Mouse (Mus musculus): ENCODE results near the gene Wap.

Wap gene

DNA sequence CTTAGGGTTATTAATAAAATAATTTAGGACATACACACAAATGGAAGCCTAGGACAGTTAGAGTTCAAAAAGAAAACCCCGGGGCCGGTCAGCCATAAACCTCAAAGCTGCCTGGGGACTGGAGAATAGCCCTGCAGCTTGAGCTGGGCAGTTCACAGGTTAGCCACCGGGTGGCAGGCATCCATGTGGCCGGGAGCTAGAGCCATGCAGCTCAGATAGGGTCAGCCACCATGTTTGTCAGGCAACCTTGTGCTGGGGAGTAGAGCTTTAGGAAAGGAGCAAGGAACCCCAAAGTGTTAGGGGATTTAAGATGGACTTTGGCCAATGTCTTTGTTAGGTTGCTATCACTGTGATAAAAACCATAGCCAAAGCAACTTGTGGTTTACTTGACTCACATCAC lies 9.9 kb downstream of the Wap start:
- in situ Hi-C loops (cut with MboI, MseI), result no loop called here

DNA sequence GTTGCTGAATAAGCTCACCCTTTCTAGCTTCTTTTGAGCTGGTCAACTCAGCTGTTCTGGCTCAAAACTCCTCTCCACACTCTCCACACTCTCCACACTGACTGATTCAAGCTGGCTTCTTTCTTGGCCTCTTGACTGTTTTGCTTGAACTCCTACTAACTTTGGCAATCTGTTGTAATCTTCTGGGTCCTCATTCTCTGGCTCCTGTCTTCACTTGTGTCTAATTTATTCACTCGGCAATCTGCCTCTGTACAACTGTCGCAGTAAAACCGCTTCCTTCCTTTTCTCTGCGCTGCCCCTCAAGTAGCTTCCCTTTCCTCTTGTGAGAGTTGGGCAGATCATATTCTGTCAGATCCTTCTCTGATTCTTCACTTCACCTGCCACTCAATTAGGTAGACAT lies 10.7 kb downstream of the Wap start:
- in situ Hi-C loops (cut with MboI, MseI), result no loop called here

DNA sequence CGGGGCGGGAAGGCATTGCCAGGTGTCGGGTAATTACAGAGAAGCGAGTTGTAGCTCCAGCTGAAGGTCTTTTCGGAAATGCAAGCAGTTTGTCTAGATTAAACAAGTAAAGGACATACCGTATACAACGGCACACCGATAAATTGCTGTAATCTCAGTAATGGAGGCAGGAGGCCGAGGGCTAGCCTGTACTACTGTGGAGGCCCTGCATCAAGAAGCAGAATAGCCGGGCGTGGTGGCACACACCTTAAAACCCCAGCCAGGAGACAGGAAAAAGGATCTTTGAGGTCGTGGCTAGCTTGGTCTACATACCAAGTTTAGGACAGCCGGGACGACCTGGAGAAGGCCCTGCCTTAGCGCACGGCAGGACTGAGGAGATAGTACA lies 12.1 kb downstream of the Wap start:
- in situ Hi-C loops (cut with MboI, MseI), result no loop called here

DNA sequence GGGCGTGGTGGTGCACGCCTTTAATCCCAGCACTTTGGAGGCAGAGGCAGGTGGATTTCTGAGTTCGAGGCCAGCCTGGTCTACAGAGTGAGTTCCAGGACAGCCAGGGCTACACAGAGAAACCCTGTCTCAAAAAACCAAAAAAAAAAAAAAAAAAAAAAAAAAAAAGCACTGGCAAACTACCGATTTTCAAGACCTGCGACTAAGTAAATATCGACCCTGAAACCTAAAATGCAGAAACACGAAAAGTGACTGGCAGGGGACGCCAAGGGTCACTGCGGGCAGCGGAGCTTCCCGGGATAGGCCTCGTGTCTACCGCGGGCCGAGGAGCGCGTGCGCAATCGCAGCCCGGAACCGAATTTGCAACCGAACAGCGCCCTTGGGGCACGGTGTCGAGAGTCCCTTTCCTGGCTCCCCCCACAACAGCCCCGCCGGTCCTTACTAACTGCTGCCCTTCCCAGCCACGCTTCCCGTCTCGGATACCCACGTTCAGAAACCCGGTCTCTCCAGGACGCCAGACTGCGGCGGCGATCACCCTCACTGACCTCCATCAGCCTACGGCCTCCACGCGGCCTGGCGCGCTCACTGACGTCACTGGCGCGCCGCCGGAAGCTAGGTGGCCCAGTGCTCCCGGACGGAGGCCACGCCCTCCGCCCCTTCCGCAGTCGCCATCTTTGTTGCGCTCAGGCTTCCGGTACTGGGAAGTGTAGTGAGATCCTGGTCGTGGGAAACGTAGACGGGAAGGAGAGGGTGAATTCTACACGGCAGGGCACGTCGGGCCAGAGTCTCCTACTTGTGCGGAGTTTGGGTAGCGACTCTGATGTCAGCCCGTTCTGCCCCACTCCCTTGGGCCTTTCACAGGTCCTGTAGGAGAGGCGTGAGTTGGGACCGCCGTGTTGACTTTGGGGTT lies 12.7 kb downstream of the Wap start, which contains the start of gene Tbrg4:
TSS of gene Tbrg4 (minus strand) at position 590 of the 910 bp plus-strand sequence.
- in situ Hi-C loops (cut with MboI, MseI), result no loop called here

DNA sequence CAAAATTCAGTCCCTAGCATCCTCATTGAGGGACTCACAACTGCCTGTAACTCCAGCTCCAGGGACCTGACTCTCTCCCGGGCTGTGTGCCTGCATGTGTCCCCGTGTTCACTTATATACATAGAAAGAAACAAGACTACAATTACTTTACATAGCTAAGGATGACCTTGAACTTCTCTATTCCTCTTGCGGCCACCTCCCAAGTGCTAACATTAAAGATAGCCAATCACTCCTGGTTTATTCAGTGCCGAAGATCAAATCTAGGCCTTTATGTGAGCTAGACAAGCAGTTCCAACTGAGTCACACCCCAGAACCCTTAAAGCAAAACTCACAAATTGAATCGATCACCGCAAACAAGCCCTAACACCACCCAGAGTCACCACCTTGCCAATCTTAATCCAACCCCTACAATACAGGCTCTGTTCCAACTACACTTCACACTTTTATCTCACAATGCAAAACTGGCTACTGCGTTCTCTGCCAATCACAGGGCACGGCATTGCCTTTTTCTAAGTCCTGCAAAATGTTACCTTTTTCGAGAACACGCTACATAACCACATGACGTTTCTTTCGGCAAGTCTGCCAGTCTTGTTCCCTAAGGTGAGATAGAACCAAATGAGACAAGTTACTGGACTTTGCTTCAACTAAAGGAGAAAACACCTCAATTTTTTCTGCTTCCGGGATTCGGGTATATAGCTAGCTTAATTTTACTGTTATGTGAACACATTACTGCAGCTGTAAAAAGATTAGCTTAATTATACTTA lies 13.6 kb downstream of the Wap start:
- in situ Hi-C loops (cut with MboI, MseI), result no loop called here

DNA sequence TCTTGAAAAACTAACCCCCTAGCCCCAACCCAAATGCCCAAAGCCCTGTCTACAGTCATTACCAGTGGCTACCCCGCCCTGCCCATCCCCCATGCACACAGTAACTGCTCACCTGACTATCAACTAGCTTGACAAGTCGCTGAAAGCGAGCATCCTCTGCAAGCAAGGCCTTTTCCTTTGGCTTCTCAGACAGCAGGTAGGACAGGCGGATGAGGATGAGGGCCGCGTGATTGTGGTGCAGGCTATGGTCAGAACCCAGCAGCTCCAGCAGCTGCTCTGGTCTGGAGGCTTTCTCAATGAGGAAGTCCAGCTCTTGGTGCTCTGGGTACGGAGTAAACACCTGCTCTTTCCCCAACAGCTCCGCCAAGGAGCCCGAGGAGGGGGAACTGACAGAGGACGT lies 14.7 kb downstream of the Wap start:
- in situ Hi-C loops (cut with MboI, MseI), result no loop called here

DNA sequence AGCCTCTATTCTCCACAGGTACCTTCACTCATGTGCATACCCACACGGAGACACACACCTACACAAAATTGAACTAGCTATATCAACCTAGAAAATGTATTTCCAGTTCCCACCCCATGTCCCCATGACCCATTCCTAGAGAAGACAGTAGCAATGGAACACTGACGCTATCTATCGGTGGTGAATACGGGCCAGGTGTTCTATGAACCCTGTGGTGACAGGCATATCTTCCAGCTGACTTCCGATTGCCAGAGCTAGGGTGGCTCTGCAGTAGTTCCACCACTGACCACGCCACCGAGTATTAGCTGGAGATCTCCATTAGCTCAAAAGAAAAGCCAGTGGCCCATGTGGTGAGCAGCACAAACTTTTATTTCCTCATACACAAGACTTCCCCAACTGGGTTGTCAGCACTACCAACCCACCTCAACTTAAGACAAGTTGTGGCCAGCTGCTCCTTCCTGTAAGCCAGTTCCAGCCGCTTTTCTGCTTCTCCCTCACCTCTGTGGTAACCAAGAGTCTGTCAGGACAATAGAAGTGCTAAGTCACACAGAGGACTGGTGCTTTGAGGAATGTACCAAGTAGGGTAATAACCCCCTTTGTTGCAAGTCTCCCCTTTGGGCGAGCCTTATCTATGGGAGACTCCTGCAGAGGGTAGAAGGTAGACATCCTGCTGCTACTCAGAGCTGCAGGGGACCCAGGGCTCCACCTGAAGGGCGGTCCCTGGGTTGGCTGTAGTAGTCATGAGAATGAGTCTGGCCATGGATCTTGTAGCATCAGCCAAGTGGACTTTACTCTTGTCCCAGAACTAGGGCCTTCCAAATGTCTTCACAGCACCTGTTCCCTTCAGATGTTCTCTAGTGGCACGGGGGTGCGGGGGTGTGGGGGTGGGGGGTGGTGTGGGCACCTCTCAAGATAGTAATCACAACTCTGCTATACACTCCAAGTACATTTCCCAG lies 22.9 kb downstream of the Wap start:
- in situ Hi-C loops (cut with MboI, MseI), result no loop called here

DNA sequence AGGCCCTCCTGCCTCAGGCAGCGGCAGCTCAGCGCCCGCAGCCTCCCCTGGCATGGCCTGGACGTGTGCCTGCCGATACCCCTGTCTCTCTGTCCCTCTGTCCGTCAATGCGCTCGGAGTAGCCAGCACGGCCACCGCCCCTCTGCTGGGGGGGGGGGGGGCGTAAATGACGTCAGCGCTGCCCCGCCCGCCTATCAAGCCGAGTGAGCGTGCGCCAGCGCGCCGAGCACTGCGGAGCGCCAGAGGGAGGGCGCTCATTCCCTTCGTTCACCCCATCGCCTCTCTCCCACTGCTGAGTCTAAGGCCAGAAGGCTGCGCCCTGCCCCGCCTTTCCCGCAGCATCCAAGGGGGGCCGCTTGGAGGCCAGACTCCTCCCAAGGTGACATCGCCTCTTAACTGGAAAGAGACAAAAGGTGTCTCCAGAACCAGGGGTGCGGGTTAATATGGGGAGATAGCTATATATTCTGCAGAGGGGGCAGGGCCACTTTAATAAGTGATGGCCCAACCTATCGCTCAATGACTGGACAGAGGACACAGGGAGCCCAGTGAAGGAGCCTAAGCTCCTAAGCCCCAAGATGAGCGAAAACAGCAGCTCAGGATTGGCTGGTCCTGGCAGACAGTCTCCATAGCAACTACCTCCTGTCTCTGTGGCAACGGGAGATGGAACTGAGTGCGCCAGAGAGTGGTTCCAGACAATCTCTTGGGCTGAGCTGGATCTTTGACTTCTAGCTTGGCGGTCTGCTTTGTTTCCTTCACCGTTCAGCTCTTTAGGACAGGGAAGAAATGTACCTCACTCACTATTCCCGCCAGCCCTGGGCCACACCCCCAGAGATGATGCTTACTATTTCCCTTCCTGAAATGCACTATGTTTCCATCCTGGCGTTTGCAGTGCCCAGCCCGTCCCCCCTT lies 32.7 kb downstream of the Wap start, which contains the start of gene Nacad:
TSS of gene Nacad (minus strand) at position 563 of the 909 bp plus-strand sequence.
- in situ Hi-C loops (cut with MboI, MseI), result no loop called here

DNA sequence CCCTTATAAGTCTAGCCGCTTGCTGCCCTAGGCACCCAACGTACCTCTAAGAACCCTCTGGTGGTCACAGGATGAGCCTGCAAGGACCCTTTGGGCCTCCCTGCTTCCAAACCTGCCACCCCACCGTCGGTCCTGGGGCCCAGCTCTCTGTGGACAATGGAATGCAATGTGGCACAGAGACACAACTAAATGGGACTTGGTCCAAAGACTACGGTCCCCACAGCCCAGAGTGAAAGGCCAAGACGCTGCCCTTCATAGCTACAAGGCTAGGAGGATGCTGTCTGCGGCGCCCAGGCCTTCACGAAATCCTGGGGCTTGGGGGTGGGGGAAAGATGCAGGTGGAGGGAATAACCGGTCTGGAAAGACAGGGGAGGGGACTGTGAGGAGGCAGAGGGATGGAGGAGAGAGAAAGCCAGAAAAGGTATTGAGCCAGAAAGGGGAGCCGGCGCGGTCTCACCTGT lies 33.4 kb downstream of the Wap start:
- in situ Hi-C loops (cut with MboI, MseI), result no loop called here

DNA sequence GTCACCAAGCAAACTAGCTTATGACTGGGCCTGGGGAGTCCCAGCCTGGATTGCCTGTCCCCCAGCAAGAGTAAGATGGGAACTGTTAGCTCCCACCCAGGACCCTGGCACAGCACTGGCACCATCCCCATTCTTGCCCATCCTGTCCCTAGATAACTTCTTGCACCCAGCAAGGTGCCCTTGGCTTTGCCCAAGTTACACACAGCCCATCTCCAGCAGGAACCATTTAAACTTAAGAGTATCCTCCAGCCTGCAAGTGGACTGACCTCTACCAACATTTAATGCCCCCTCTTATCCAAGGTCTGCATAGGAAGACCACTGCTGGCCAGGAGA lies 33.9 kb downstream of the Wap start:
- in situ Hi-C loops (cut with MboI, MseI), result no loop called here

DNA sequence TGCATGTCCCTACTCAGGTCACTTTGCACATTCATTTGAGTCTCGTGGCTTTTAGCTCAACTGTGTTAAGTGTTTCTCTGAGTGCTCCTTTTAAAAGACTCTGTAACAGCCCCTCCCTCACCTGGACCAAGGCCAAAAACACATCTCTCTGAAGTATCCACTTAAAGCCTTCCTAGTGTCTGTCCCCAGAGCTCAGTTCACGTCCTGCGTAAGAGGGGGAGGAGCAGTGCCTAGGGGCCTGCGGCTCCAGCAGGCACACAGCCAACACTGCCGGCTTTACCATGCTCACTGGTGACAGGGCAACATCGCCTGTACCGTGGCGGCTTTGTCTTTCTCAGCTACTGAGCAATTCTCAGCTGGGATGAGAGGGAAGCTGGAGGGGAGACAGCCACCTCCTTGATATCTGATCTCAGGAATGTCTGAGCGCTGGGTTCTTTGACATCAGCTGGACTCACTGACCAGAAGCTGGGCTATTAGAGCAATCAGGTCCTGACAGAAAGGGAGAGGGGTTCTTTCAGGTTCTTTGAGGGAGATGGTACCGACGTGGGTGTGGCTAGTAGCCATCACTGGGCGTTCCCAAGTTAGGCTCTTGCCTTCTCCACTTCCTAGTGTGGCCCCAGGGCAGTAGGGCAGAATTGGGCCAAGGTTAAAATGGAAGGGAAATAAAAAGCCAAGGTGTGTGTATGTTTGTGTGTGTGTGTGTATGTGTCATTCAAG lies 34.4 kb downstream of the Wap start:
- in situ Hi-C loops (cut with MboI, MseI), result no loop called here

DNA sequence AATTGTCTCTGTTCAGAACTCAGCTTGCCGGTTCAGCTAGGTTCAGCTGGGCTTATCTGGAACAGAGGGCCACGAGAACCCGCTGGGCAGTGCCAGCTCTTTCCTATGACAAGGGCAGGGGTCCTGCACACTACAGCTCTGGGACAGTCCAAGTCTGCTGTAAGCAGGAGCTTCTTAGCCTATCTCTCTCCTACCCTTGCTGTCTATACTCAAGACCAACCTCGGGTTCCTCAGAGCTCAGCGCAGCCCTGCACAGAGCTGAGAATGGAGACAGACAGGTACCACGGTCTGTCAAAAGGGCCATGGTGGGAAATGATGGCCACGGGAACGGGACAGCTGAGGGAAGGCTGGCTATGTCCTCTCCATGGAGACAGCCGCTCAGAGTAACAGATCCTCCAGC lies 35.2 kb downstream of the Wap start:
- in situ Hi-C loops (cut with MboI, MseI), result no loop called here

DNA sequence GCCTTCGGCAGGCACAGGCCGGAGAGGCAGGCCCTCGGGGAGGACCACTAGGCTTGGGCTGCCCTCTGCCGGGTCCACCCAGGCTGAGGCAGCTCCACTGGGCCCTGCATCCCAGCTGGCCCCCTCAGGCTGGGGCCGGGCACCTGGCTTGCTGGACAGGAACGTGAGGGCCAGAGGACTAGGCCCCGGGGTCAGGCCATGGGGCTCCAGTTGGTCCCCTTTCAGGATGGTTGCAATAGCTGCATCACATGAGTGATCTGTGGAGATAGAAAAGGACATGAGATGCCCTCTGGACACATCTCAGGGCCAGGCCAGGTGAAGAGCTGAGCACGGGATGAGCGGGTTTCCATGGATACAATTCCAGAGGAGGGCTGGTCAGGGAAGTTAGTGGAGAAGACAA lies 35.8 kb downstream of the Wap start:
- in situ Hi-C loops (cut with MboI, MseI), result no loop called here

DNA sequence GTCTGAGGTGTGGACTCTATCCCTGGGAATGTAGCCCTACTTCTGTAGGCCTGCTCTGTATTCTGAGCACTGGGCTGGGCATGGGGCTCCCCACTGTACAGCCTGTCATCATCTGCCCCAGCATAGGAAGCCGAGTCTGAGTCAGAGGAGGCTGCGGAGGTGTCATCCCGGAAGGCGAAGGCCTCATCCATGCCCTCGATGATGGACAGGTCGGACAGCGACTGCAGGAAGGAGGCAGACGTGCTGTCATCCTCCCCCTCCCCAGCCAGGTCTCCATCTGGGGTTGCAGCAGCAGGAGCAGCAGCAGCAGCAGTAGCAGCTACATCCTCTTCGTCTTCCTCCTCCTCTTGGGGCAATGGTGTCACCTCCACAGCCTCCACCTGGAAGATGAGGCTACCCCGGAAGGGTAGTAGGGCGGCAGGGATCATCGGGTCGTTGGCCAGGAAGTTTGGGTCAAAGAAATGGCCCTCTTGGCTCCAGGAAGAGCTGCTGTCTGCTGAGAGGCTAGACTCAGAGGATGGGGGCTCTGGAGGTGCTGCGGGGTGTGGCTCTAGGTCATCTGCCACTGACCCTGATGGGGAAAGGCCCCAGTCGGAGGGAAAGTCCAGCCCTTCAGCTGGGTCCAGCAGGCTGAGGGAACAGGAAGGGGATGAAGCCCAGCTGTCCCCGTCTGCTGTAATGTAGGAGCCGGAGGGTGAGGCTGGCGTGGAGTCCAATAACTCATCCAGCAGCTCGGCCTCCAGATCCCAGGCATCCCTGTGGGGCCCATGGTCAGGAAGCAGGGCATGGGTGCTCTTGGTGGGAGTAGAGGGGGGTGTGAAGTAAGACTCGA lies 36.6 kb downstream of the Wap start:
- in situ Hi-C loops (cut with MboI, MseI), result no loop called here

DNA sequence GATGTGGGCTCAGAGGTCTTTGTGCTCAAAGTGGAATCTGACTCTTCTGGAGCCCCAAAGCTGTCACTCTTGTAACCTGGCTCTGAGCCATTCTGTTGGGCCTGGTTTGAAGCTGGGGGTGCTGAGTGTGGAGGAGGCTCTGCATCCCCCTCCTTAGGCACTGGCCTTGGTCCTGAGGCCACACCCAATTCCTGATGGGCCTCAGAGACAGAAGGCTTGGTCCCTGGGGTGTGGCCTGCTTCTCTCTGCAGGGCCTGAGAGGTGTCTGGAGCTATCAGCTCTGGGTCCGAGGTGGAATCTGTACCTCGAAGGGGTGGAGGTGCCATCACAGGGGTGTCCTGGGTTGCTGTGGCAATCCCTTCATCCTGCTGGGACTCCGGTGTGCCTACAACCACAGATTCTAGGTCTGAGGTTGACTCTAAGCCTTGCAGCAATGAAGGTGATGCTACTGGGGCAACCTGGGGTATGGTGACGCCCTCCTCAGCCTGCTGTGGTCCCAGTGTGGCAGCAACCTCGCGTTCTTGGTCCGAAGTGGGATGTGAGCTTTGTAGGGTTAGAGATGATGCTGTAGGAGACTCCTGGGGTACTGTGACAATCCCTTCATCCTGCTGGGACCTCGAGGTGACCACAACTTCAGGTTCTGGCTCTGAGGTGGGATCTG lies 38.0 kb downstream of the Wap start:
- in situ Hi-C loops (cut with MboI, MseI), result no loop called here

DNA sequence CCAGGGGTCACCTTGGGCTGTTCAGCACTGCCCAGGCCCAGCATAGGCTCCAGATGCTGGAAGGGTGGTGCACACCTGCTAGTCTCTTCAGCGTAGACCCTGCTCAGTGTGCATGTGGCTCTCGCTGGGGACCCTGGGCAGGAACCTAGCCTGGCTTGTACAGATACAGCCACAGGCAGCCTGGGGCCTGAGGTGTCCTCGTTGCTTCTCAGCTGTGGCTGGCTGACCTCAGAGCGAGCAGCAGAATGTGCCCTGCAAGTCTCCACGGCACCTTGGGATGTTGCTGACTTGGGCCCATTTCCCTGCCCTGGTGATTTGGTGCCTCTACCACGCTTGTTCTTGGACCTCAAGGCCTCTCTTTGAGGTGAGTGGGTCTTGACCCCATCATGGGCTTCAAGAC lies 38.6 kb downstream of the Wap start:
- in situ Hi-C loops (cut with MboI, MseI), result no loop called here

DNA sequence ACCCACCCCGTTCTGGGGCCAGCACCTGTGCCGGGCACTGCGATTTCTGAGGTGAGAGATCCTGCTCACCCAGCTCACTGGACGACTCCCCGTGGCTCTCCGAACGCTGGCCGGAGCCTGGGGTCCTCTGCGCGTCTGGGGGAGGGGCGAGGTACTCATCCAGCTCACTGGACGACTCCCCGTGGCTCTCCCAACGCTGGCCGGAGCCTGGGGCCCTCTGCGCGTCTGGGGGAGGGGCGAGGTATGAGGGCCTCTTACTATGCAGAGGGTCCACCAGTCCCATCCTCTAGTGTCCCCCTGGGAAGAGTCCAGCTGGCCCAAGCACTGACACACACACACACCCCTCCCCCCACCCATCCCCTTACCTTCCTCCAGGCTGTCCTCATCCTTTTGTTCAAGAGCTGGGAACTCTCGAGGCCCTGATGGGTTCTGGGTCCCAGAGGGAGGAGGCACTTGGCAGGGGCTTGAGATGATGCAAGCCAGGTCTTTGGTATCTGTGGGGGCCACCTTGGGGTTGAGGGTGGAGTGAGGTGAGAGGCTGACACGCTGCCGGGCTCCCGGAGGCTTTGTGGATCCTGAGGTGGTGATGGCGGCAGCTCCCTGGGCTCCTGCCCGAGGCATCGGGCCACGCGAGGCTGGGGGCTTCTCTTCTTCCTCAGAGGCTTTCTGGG lies 39.3 kb downstream of the Wap start:
- in situ Hi-C loops (cut with MboI, MseI), result no loop called here

Measured in T-helper 1 cell (primary cell).